Mouse (Mus musculus): Measurements from ENCODE around the gene Foxg1.

Gene Foxg1

GRCm38 (mm10) chr12:49386081-49386805, 3.8 kb downstream of the Foxg1 start:
- no peak for DNase-seq

- no peak for DNase-seq
These were observed 5.6 kb downstream of the Foxg1 start for GRCm38 (mm10) chr12:49387856-49388598.

- no peak for DNase-seq
These were observed 7.2 kb downstream of the Foxg1 start for GRCm38 (mm10) chr12:49389666-49390065.

- DNase-seq = no peak
These were observed 7.8 kb downstream of the Foxg1 start for GRCm38 (mm10) chr12:49390257-49390656.

- DNase-seq = no peak
These were observed 8.5 kb downstream of the Foxg1 start for GRCm38 (mm10) chr12:49390926-49391304.

- no peak for DNase-seq
These were observed 9.0 kb downstream of the Foxg1 start for GRCm38 (mm10) chr12:49391305-49392040.

GRCm38 (mm10) chr12:49392041-49392390, 9.6 kb downstream of the Foxg1 start:
- no peak for DNase-seq

- DNase-seq = no peak
These were observed 10.4 kb downstream of the Foxg1 start for GRCm38 (mm10) chr12:49392876-49393275.

- DNase-seq = no peak
These were observed 11.2 kb downstream of the Foxg1 start for GRCm38 (mm10) chr12:49393639-49394038.

- DNase-seq = no peak
These were observed 11.7 kb downstream of the Foxg1 start for GRCm38 (mm10) chr12:49394181-49394580.

- no peak for DNase-seq
These were observed 12.4 kb downstream of the Foxg1 start for GRCm38 (mm10) chr12:49394836-49395235.

- no peak for DNase-seq
These were observed 13.5 kb downstream of the Foxg1 start for GRCm38 (mm10) chr12:49395969-49396368.

GRCm38 (mm10) chr12:49396776-49397175, 14.3 kb downstream of the Foxg1 start:
- no peak for DNase-seq

- no peak for DNase-seq
These were observed 15.1 kb downstream of the Foxg1 start for GRCm38 (mm10) chr12:49397443-49398162.

GRCm38 (mm10) chr12:49398163-49398540, 15.7 kb downstream of the Foxg1 start:
- no peak for DNase-seq

GRCm38 (mm10) chr12:49398636-49399035, 16.2 kb downstream of the Foxg1 start:
- DNase-seq = no peak

GRCm38 (mm10) chr12:49399611-49400010, 17.2 kb downstream of the Foxg1 start:
- no peak for DNase-seq

GRCm38 (mm10) chr12:49400036-49400852, 17.8 kb downstream of the Foxg1 start:
- no peak for DNase-seq

- no peak for DNase-seq
These were observed 18.3 kb downstream of the Foxg1 start for GRCm38 (mm10) chr12:49400853-49401118.

- DNase-seq = no peak
These were observed 18.8 kb downstream of the Foxg1 start for GRCm38 (mm10) chr12:49401119-49401795.

GRCm38 (mm10) chr12:49401796-49402130, 19.3 kb downstream of the Foxg1 start:
- no peak for DNase-seq

- no peak for DNase-seq
These were observed 27.4 kb downstream of the Foxg1 start for GRCm38 (mm10) chr12:49409833-49410232.

All from cerebellum, adult 9-11 months (tissue).